Mouse (Mus musculus): ENCODE measurements around the gene Fam53b. TPM values are rescaled to one million over a fixed set of nuclear protein-coding genes. Genes with fewer than 3 reads are reported as not detected.
A peak's percentile ranks its signal among the peaks of the same experiment; 100 is the strongest.

Gene Fam53b
- total and polyA plus RNA-seq, 2 experiments from 2014 or later: 9.4 to 17.3 TPM

DNA sequence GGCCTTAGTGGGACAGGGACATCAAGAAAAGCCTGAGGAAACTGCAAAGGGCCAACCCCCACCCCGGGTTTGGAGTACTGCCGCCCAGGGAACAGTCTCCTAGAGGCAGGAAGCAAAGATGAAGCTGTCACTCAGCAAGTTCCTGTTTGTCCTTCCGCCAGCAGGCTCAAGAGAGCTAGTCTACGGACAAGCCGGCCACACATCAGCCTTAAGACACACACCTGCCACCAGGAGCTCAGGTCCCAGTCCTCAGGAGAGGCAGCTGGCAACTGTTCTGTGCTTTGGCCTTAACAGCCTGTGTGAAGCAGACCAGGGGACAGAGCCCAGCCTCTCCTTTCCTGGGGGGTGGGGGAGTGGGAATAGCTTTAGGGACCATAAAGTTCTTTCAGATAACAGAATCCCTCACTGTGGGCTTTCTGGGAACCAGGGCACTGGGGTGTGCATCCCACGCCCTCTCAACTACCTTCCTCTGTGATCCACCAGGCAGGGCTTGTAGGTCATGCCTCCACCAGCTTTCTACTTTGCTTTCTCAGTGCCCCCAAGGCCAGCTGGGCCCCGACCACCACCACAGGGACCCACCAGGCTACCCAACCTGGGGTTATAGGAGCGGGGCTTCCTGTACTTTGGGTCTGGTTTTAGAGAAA lies 100.1 kb downstream of the Fam53b start:
- Histone ChIP-seq H3K36me3 (ENCODE audit: insufficient read depth, low read length) (no peaks in the 10 kb centered on the region), H3K4me2 (ENCODE audit: low read depth, low read length, poor library complexity, severe bottlenecking) (no peak overlapping the region), H3K4me1 (ENCODE audit: insufficient read depth, low read length) (peaks cover 8% of the 10 kb centered on the region), H3K27ac (ENCODE audit: low read depth, low read length) (peak overlapping the region; percentile 67), H3K27me3 (ENCODE audit: insufficient read depth, low read length) (no peaks in the 10 kb centered on the region), H3K9me3 (ENCODE audit: low read length) (no peaks in the 10 kb centered on the region), H3K9ac (replicated peaks; ENCODE audit: low read length, poor library complexity, severe bottlenecking) (no peak overlapping the region), H3K4me3 (ENCODE audit: low read depth, low read length) (no peak overlapping the region)
- ATAC-seq (ENCODE audit: low FRiP score): no peak
- DNase-seq (ENCODE audit: low spot score): peak; percentile 19
- no peak for TF ChIP-seq CTCF (IDR thresholded peaks at IDR 0.05)
- 74% methylated on average over 8 of the region's 8 CpGs for WGBS

GRCm38 (mm10) chr7:132712956-132713355 lies 100.7 kb downstream of the Fam53b start:
- 87% methylated on average over 7 of the region's 7 CpGs for WGBS
- Histone ChIP-seq H3K36me3 (ENCODE audit: insufficient read depth, low read length) (no peaks in the 10 kb centered on the region), H3K27ac (ENCODE audit: low read depth, low read length) (no peak overlapping the region), H3K4me3 (ENCODE audit: low read depth, low read length) (no peak overlapping the region), H3K4me2 (ENCODE audit: low read depth, low read length, poor library complexity, severe bottlenecking) (no peak overlapping the region), H3K9ac (replicated peaks; ENCODE audit: low read length, poor library complexity, severe bottlenecking) (no peak overlapping the region), H3K27me3 (ENCODE audit: insufficient read depth, low read length) (no peaks in the 10 kb centered on the region), H3K9me3 (ENCODE audit: low read length) (no peaks in the 10 kb centered on the region), H3K4me1 (ENCODE audit: insufficient read depth, low read length) (peaks cover 8% of the 10 kb centered on the region)
- no peak for DNase-seq (ENCODE audit: low spot score)
- TF ChIP-seq CTCF (IDR thresholded peaks at IDR 0.05): no peak
- ATAC-seq (ENCODE audit: low FRiP score): no peak

GRCm38 (mm10) chr7:132712044-132712708 lies 101.5 kb downstream of the Fam53b start:
- WGBS: 50% methylated on average over 16 of the region's 16 CpGs
- H3K27me3 ChIP-seq (ENCODE audit: insufficient read depth, low read length): no peaks in the 10 kb centered on the region
- TF ChIP-seq CTCF (IDR thresholded peaks at IDR 0.05): no peak
- no peaks in the 10 kb centered on the region for H3K36me3 ChIP-seq (ENCODE audit: insufficient read depth, low read length)
- H3K27ac ChIP-seq (ENCODE audit: low read depth, low read length): 0 out of 2 replicates have a peak overlapping the region, but pooled peaks have one; percentile 18
- H3K9ac ChIP-seq (replicated peaks; ENCODE audit: low read length, poor library complexity, severe bottlenecking): no peak overlapping the region
- ATAC-seq (ENCODE audit: low FRiP score): 0 out of 2 replicates have a peak, but pooled peaks have one; percentile 32
- no peak overlapping the region for H3K4me2 ChIP-seq (ENCODE audit: low read depth, low read length, poor library complexity, severe bottlenecking)
- no peak overlapping the region for H3K4me3 ChIP-seq (ENCODE audit: low read depth, low read length)
- H3K4me1 ChIP-seq (ENCODE audit: insufficient read depth, low read length): peaks cover 8% of the 10 kb centered on the region
- DNase-seq (ENCODE audit: low spot score): peak; percentile 29
- no peaks in the 10 kb centered on the region for H3K9me3 ChIP-seq (ENCODE audit: low read length)

DNA sequence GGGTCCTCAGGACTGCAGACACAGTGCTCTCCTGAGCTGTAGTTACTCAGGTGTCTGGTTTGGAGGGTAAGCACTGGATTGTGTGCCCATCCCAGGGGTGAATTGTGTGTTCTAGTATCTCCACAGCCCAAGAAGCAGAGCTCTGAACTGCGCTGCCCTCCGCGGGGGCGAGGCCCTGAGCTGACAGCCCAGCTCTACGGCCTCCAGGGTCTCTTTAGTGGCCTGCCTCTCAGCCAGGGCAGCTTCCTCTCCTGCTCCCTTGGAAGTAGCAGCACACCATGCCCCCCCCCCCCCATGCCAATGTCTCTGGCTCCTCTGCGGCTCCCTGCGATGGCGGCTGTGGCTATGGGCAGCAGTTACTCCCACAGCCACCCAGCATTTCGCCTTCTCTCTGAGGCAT lies 102.1 kb downstream of the Fam53b start:
- DNase-seq (ENCODE audit: low spot score) (no peak), ATAC-seq (ENCODE audit: low FRiP score) (no peak)
- no peaks in the 10 kb centered on the region for H3K36me3 ChIP-seq (ENCODE audit: insufficient read depth, low read length)
- WGBS: 86% methylated on average over 9 of the region's 9 CpGs
- no peak overlapping the region for H3K4me3 ChIP-seq (ENCODE audit: low read depth, low read length)
- H3K9me3 ChIP-seq (ENCODE audit: low read length): no peaks in the 10 kb centered on the region
- TF ChIP-seq CTCF (IDR thresholded peaks at IDR 0.05): no peak
- H3K27me3 ChIP-seq (ENCODE audit: insufficient read depth, low read length): no peaks in the 10 kb centered on the region
- H3K27ac ChIP-seq (ENCODE audit: low read depth, low read length): no peak overlapping the region
- H3K4me2 ChIP-seq (ENCODE audit: low read depth, low read length, poor library complexity, severe bottlenecking): no peak overlapping the region
- no peak overlapping the region for H3K9ac ChIP-seq (replicated peaks; ENCODE audit: low read length, poor library complexity, severe bottlenecking)
- peaks cover 8% of the 10 kb centered on the region for H3K4me1 ChIP-seq (ENCODE audit: insufficient read depth, low read length)

DNA sequence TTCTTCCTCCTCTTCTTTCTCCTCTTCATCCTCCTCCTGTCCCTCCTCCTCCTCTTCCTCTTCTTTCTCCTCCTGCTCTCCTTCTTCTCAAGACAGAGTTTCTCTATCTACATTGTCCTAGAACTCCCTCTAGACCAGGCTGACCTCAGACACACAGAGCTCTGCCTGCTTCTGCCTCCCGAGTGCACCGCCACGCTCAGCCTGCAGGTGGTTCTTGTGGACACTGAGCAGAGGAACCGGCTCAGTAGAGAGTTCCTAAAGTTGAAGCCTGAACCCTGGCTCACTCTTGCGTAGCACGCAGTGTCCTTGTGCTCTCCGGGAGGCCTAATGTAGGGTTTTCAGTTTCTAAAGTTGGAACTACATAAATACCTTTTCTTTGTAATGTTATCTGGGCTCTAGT lies 108.6 kb downstream of the Fam53b start:
- DNase-seq (ENCODE audit: low spot score): no peak
- Histone ChIP-seq H3K4me3 (ENCODE audit: low read depth, low read length) (no peak overlapping the region), H3K4me1 (ENCODE audit: insufficient read depth, low read length) (no peaks in the 10 kb centered on the region), H3K27ac (ENCODE audit: low read depth, low read length) (no peak overlapping the region), H3K9me3 (ENCODE audit: low read length) (no peaks in the 10 kb centered on the region), H3K36me3 (ENCODE audit: insufficient read depth, low read length) (no peaks in the 10 kb centered on the region), H3K4me2 (ENCODE audit: low read depth, low read length, poor library complexity, severe bottlenecking) (no peak overlapping the region), H3K27me3 (ENCODE audit: insufficient read depth, low read length) (no peaks in the 10 kb centered on the region), H3K9ac (replicated peaks; ENCODE audit: low read length, poor library complexity, severe bottlenecking) (no peak overlapping the region)
- 91% methylated on average over 7 of the region's 7 CpGs for WGBS
- no peak for ATAC-seq (ENCODE audit: low FRiP score)
- peak; percentile 20; the same call in 1 of the 2 replicates for TF ChIP-seq CTCF (IDR thresholded peaks at IDR 0.05)

DNA sequence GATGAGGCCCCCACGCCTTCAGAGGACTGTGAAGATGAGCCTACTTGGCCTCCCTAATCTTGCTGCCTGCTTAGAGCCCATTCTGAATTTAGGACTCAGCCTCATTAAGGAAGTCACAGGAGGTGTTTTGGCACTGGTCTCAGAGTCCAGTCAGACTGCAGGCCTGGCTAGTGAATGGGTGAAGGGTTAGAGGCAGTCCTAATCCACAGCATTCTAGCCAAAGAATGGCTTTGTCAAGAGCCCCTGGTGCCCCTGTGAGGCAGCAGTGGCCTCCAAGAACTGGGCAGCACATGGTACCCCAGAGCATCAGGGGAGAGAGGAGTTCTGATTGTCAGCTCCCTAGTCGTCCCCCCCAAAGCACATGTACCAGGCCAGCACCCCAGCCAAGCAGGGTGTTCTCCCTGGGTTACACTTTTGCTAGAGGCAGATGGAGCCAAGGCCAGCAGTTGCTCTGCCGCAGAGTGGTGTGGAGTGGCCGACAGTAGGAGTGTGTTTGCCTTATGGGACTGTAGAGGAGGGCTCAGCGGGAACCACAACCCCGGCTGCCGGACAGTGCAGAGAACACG lies 109.3 kb downstream of the Fam53b start:
- Histone ChIP-seq H3K4me1 (ENCODE audit: insufficient read depth, low read length) (no peaks in the 10 kb centered on the region), H3K4me3 (ENCODE audit: low read depth, low read length) (no peak overlapping the region), H3K27ac (ENCODE audit: low read depth, low read length) (no peak overlapping the region), H3K4me2 (ENCODE audit: low read depth, low read length, poor library complexity, severe bottlenecking) (no peak overlapping the region), H3K9me3 (ENCODE audit: low read length) (no peaks in the 10 kb centered on the region), H3K9ac (replicated peaks; ENCODE audit: low read length, poor library complexity, severe bottlenecking) (no peak overlapping the region), H3K27me3 (ENCODE audit: insufficient read depth, low read length) (no peaks in the 10 kb centered on the region), H3K36me3 (ENCODE audit: insufficient read depth, low read length) (no peaks in the 10 kb centered on the region)
- no peak for TF ChIP-seq CTCF (IDR thresholded peaks at IDR 0.05)
- ATAC-seq (ENCODE audit: low FRiP score) (no peak), DNase-seq (ENCODE audit: low spot score) (peak; percentile 4)
- WGBS: 88% methylated on average over 8 of the region's 8 CpGs
